ENCODE assay signal across 19 mouse cellular contexts in genomic region chr1:151864326-151864725, GRCm38 (mm10).
DNase-seq lines count a peak whose midpoint lies in the region; ATAC-seq and TF ChIP-seq lines count a peak whose summit lies in the region.
"Had no signal": no experiment of that assay in that cellular context is flagged by ENCODE, and none has a peak within 500 bp of the region (broad histone marks: within the 10 kb centered on the region; RNA-seq: fewer than 3 reads in every experiment).

No protein-coding gene starts in this region.

- H3K27ac ChIP-seq in kidney, embryonic 16.5 days (ENCODE audit: low read length) = peak overlapping the region; percentile 48; the same call in 1 of the 2 replicates
- H3K27ac ChIP-seq in kidney, embryonic 14.5 days (ENCODE audit: low read depth, low read length) = no peak overlapping the region
- peak overlapping the region; percentile 89 for H3K27ac ChIP-seq in lung, embryonic 14.5 days (ENCODE audit: low read depth)
- no peak overlapping the region for H3K27ac ChIP-seq in lung, postnatal 0 days (ENCODE audit: low read length)
- H3K27ac ChIP-seq in midbrain, embryonic 11.5 days (ENCODE audit: low read depth, low read length) = no peak overlapping the region
- H3K27ac ChIP-seq in midbrain, embryonic 16.5 days (ENCODE audit: low read length) = no peak overlapping the region
- no peak overlapping the region for H3K27ac ChIP-seq in hindbrain, embryonic 10.5 days
- H3K27ac ChIP-seq: embryonic facial prominence, embryonic 12.5 days; embryonic facial prominence, embryonic 15.5 days; hindbrain, embryonic 12.5 days; hindbrain, embryonic 15.5 days had no signal

- no peak overlapping the region for H3K4me2 ChIP-seq in kidney, embryonic 16.5 days (replicated peaks; ENCODE audit: low read depth, low read length)
- no peak overlapping the region for H3K4me2 ChIP-seq in kidney, embryonic 14.5 days (replicated peaks; ENCODE audit: low read depth, low read length)
- H3K4me2 ChIP-seq in lung, embryonic 14.5 days = peak overlapping the region; percentile 5; the same call in 1 of the 2 replicates
- no peak overlapping the region for H3K4me2 ChIP-seq in lung, postnatal 0 days (replicated peaks; ENCODE audit: low read depth, low read length)
- H3K4me2 ChIP-seq in midbrain, embryonic 11.5 days = no peak overlapping the region
- no peak overlapping the region for H3K4me2 ChIP-seq in midbrain, embryonic 16.5 days (ENCODE audit: low read length)
- H3K4me2 ChIP-seq: embryonic facial prominence, embryonic 12.5 days; embryonic facial prominence, embryonic 15.5 days; heart, embryonic 13.5 days; hindbrain, embryonic 12.5 days; hindbrain, embryonic 15.5 days had no signal

- no peaks in the 10 kb centered on the region for H3K27me3 ChIP-seq in kidney, embryonic 16.5 days (ENCODE audit: insufficient read depth, low read length)
- H3K27me3 ChIP-seq in kidney, embryonic 14.5 days (ENCODE audit: control insufficient read depth, insufficient read depth, low read length) = no peaks in the 10 kb centered on the region
- H3K27me3 ChIP-seq in lung, embryonic 14.5 days (ENCODE audit: insufficient read depth, low read length) = no peaks in the 10 kb centered on the region
- no peaks in the 10 kb centered on the region for H3K27me3 ChIP-seq in lung, postnatal 0 days (replicated peaks; ENCODE audit: insufficient read depth, low read length)
- H3K27me3 ChIP-seq in midbrain, embryonic 11.5 days (ENCODE audit: control insufficient read depth, insufficient read depth, low read length) = no peaks in the 10 kb centered on the region
- H3K27me3 ChIP-seq in midbrain, embryonic 16.5 days (ENCODE audit: control insufficient read depth, insufficient read depth, low read depth, low read length) = no peaks in the 10 kb centered on the region
- H3K27me3 ChIP-seq in hindbrain, embryonic 10.5 days (ENCODE audit: insufficient read depth, poor library complexity, severe bottlenecking) = no peaks in the 10 kb centered on the region
- H3K27me3 ChIP-seq: embryonic facial prominence, embryonic 12.5 days; embryonic facial prominence, embryonic 15.5 days; heart, embryonic 13.5 days; hindbrain, embryonic 12.5 days; hindbrain, embryonic 15.5 days had no signal

- TF ChIP-seq EP300 in lung, postnatal 0 days (IDR thresholded peaks at IDR 0.05) = no peak

- DNase-seq in lung, embryonic 14.5 days = peak; percentile 57
- no peak for DNase-seq in lung, postnatal 0 days (ENCODE audit: low spot score)
- DNase-seq in midbrain, embryonic 11.5 days (ENCODE audit: low spot score, missing footprints) = peak; percentile 62
- DNase-seq in hindbrain, embryonic 10.5 days (ENCODE audit: low spot score) = no peak
- DNase-seq: cerebellum, adult 11 months; cerebellum, adult 2 months; cerebellum, adult 9-11 months; forebrain, postnatal 0 days had no signal

- peaks cover 10% of the 10 kb centered on the region; the same call in 1 of the 2 replicates for H3K4me1 ChIP-seq in kidney, embryonic 16.5 days (ENCODE audit: insufficient read depth, low read length)
- H3K4me1 ChIP-seq in kidney, embryonic 14.5 days (ENCODE audit: control insufficient read depth, insufficient read depth, low read length) = no peaks in the 10 kb centered on the region
- H3K4me1 ChIP-seq in lung, embryonic 14.5 days (ENCODE audit: insufficient read depth) = peaks cover 22% of the 10 kb centered on the region
- no peaks in the 10 kb centered on the region; the same call in 1 of the 2 replicates for H3K4me1 ChIP-seq in lung, postnatal 0 days (ENCODE audit: insufficient read depth, low read depth, low read length)
- H3K4me1 ChIP-seq in midbrain, embryonic 11.5 days (ENCODE audit: control insufficient read depth, insufficient read depth, low read length) = no peaks in the 10 kb centered on the region
- H3K4me1 ChIP-seq in midbrain, embryonic 16.5 days (ENCODE audit: control insufficient read depth, insufficient read depth, low read length) = no peaks in the 10 kb centered on the region
- peaks cover 4% of the 10 kb centered on the region; the same call in 1 of the 2 replicates for H3K4me1 ChIP-seq in hindbrain, embryonic 10.5 days (replicated peaks)
- H3K4me1 ChIP-seq: embryonic facial prominence, embryonic 12.5 days; hindbrain, embryonic 15.5 days had no signal

- H3K36me3 ChIP-seq in kidney, embryonic 16.5 days (ENCODE audit: insufficient read depth, low read length) = no peaks in the 10 kb centered on the region
- H3K36me3 ChIP-seq in kidney, embryonic 14.5 days (ENCODE audit: control insufficient read depth, insufficient read depth, low read length) = no peaks in the 10 kb centered on the region
- no peaks in the 10 kb centered on the region for H3K36me3 ChIP-seq in lung, embryonic 14.5 days (ENCODE audit: insufficient read depth)
- H3K36me3 ChIP-seq in lung, postnatal 0 days (ENCODE audit: insufficient read depth, low read length) = no peaks in the 10 kb centered on the region
- no peaks in the 10 kb centered on the region for H3K36me3 ChIP-seq in midbrain, embryonic 11.5 days (ENCODE audit: control insufficient read depth, insufficient read depth, low read length)
- no peaks in the 10 kb centered on the region for H3K36me3 ChIP-seq in midbrain, embryonic 16.5 days (ENCODE audit: control insufficient read depth, insufficient read depth, low read length)
- no peaks in the 10 kb centered on the region for H3K36me3 ChIP-seq in hindbrain, embryonic 10.5 days
- H3K36me3 ChIP-seq: embryonic facial prominence, embryonic 12.5 days; embryonic facial prominence, embryonic 15.5 days; heart, embryonic 13.5 days; hindbrain, embryonic 12.5 days; hindbrain, embryonic 15.5 days had no signal

- 85% methylated on average over 6 of the region's 6 CpGs for WGBS in kidney, embryonic 16.5 days
- WGBS in kidney, embryonic 14.5 days = 92% methylated on average over 6 of the region's 6 CpGs
- 48% methylated on average over 6 of the region's 6 CpGs for WGBS in lung, embryonic 14.5 days
- WGBS in lung, postnatal 0 days = 66% methylated on average over 6 of the region's 6 CpGs
- WGBS in midbrain, embryonic 11.5 days = 88% methylated on average over 6 of the region's 6 CpGs
- 94% methylated on average over 6 of the region's 6 CpGs for WGBS in midbrain, embryonic 16.5 days
- 92% methylated on average over 6 of the region's 6 CpGs for WGBS in hindbrain, embryonic 10.5 days

- TF ChIP-seq CTCF in lung, embryonic 14.5 days (IDR thresholded peaks at IDR 0.05; ENCODE audit: low read depth) = no peak
- no peak for TF ChIP-seq CTCF in lung, postnatal 0 days (IDR thresholded peaks at IDR 0.05)

- H3K9ac ChIP-seq in kidney, embryonic 16.5 days (replicated peaks; ENCODE audit: low read length) = no peak overlapping the region
- H3K9ac ChIP-seq in kidney, embryonic 14.5 days (ENCODE audit: low read depth, low read length) = no peak overlapping the region
- no peak overlapping the region for H3K9ac ChIP-seq in lung, embryonic 14.5 days
- no peak overlapping the region for H3K9ac ChIP-seq in lung, postnatal 0 days (replicated peaks; ENCODE audit: low read depth)
- H3K9ac ChIP-seq in midbrain, embryonic 11.5 days (ENCODE audit: low read length) = no peak overlapping the region
- no peak overlapping the region for H3K9ac ChIP-seq in midbrain, embryonic 16.5 days (ENCODE audit: low read depth, low read length)
- H3K9ac ChIP-seq: embryonic facial prominence, embryonic 12.5 days; embryonic facial prominence, embryonic 15.5 days; forebrain, postnatal 0 days; heart, embryonic 13.5 days; hindbrain, embryonic 12.5 days; hindbrain, embryonic 15.5 days had no signal

- H3K4me3 ChIP-seq in kidney, embryonic 16.5 days (ENCODE audit: low read length) = no peak overlapping the region
- no peak overlapping the region for H3K4me3 ChIP-seq in kidney, embryonic 14.5 days (ENCODE audit: low read length)
- no peak overlapping the region for H3K4me3 ChIP-seq in lung, embryonic 14.5 days (ENCODE audit: low read depth, low read length)
- no peak overlapping the region for H3K4me3 ChIP-seq in lung, postnatal 0 days (ENCODE audit: low read depth, low read length)
- no peak overlapping the region for H3K4me3 ChIP-seq in midbrain, embryonic 11.5 days (ENCODE audit: low read depth, low read length)
- no peak overlapping the region for H3K4me3 ChIP-seq in midbrain, embryonic 16.5 days (ENCODE audit: low read depth, low read length)
- no peak overlapping the region for H3K4me3 ChIP-seq in hindbrain, embryonic 10.5 days
- H3K4me3 ChIP-seq: embryonic facial prominence, embryonic 12.5 days; embryonic facial prominence, embryonic 15.5 days; gastrocnemius, adult 2 months; heart, embryonic 13.5 days; hindbrain, embryonic 12.5 days; hindbrain, embryonic 15.5 days had no signal

- no peak for ATAC-seq in kidney, embryonic 16.5 days (ENCODE audit: low FRiP score, low TSS enrichment)
- no peak for ATAC-seq in kidney, embryonic 14.5 days (ENCODE audit: low FRiP score, low TSS enrichment)
- peak; percentile 38 for ATAC-seq in lung, embryonic 14.5 days (ENCODE audit: insufficient read depth)
- ATAC-seq in lung, postnatal 0 days = no peak
- ATAC-seq in midbrain, embryonic 11.5 days (ENCODE audit: low FRiP score) = no peak
- ATAC-seq in midbrain, embryonic 16.5 days = no peak
- ATAC-seq: CD4-positive, CD25-positive, alpha-beta regulatory T cell, adult 4 months; forebrain, embryonic 14.5 days had no signal

- no peaks in the 10 kb centered on the region for H3K9me3 ChIP-seq in kidney, embryonic 16.5 days (ENCODE audit: low read length)
- H3K9me3 ChIP-seq in kidney, embryonic 14.5 days (ENCODE audit: control insufficient read depth, low read length) = no peaks in the 10 kb centered on the region
- H3K9me3 ChIP-seq in lung, embryonic 14.5 days (ENCODE audit: low read depth, low read length) = no peaks in the 10 kb centered on the region
- no peaks in the 10 kb centered on the region for H3K9me3 ChIP-seq in lung, postnatal 0 days (ENCODE audit: low read length)
- H3K9me3 ChIP-seq in midbrain, embryonic 11.5 days (ENCODE audit: control insufficient read depth, low read length) = no peaks in the 10 kb centered on the region
- no peaks in the 10 kb centered on the region for H3K9me3 ChIP-seq in midbrain, embryonic 16.5 days (replicated peaks; ENCODE audit: control insufficient read depth, low read length, poor library complexity, severe bottlenecking)
- no peaks in the 10 kb centered on the region for H3K9me3 ChIP-seq in hindbrain, embryonic 10.5 days
- H3K9me3 ChIP-seq: embryonic facial prominence, embryonic 12.5 days; embryonic facial prominence, embryonic 15.5 days; heart, embryonic 13.5 days; hindbrain, embryonic 12.5 days; hindbrain, embryonic 15.5 days had no signal

Comparison
In these comparisons a context has a peak if more than half of its experiments do, and no peak if none do; other contexts are left out.
1. H3K27ac ChIP-seq: peak in kidney, embryonic 16.5 days (single experiment) and lung, embryonic 14.5 days (single experiment); none in kidney, embryonic 14.5 days (single experiment), lung, postnatal 0 days (single experiment), midbrain, embryonic 11.5 days (single experiment), midbrain, embryonic 16.5 days (single experiment) and hindbrain, embryonic 10.5 days (single experiment).
2. DNase-seq: peak in lung, embryonic 14.5 days (single experiment) and midbrain, embryonic 11.5 days (single experiment); none in lung, postnatal 0 days (single experiment) and hindbrain, embryonic 10.5 days (single experiment).